Mouse (Mus musculus) midbrain, embryonic 11.5 days (tissue): ENCODE results near the gene Hnrnpu. TPM values are rescaled to one million over a fixed set of nuclear protein-coding genes. Genes with fewer than 3 reads are reported as not detected.
"Not testable (repeated sequence)": the region's sequence is repeated elsewhere in the genome, so short reads cannot be mapped to it uniquely, and the experiment has no call there.

ENCODE experiments used
- ATAC-seq: fragments of 200-750 bp; cut with Nextera tagmentation; 2 replicates; pipeline ENCODE4 v1.8.0; 2017; ENCODE audit warnings: moderate TSS enrichment, moderate library complexity; ENCODE audit not compliant: low FRiP score
- DNase-seq: peaks from one replicate; pipeline ENCODE4 v3.0.0; 2015; ENCODE audit warnings: low spot score; ENCODE audit errors: missing footprints
- H3K27ac ChIP-seq: fragments of 300-500 bp; sonication (generic); 2 replicates; pipeline ENCODE4 v1.5.1; 2014; ENCODE audit warnings: low read depth, low read length
- H3K27me3 ChIP-seq: fragments of 300-500 bp; sonication (generic); 2 replicates; pipeline ENCODE4 v1.6.1; 2014; ENCODE audit warnings: mild to moderate bottlenecking, low read length, moderate library complexity, mixed read lengths; ENCODE audit not compliant: control insufficient read depth, insufficient read depth
- H3K36me3 ChIP-seq: fragments of 300-500 bp; sonication (generic); 2 replicates; pipeline ENCODE4 v1.6.1; 2014; ENCODE audit warnings: mild to moderate bottlenecking, low read length, moderate library complexity, mixed read lengths; ENCODE audit not compliant: control insufficient read depth, insufficient read depth
- H3K4me1 ChIP-seq: fragments of 300-500 bp; sonication (generic); 2 replicates; pipeline ENCODE4 v1.6.1; 2014; ENCODE audit warnings: low read length; ENCODE audit not compliant: control insufficient read depth, insufficient read depth
- H3K4me2 ChIP-seq: fragments of 300-500 bp; sonication (generic); 2 replicates; pipeline ENCODE4 v1.6.1; 2014; ENCODE audit warnings: mild to moderate bottlenecking, moderate library complexity
- H3K4me3 ChIP-seq: fragments of 300-500 bp; sonication (generic); 2 replicates; pipeline ENCODE4 v1.5.1; 2014; ENCODE audit warnings: low read depth, low read length
- H3K9ac ChIP-seq: fragments of 300-500 bp; sonication (generic); 2 replicates; pipeline ENCODE4 v1.6.1; 2014; ENCODE audit warnings: low read length
- H3K9me3 ChIP-seq: fragments of 300-500 bp; sonication (generic); 2 replicates; pipeline ENCODE4 v1.6.1; 2016; ENCODE audit warnings: low read length; ENCODE audit not compliant: control insufficient read depth
- WGBS: fragments of 180-500 bp; shearing (Covaris S2); extraction: QIAGEN DNeasy Blood & Tissue Kit; methylation state at CpG from one replicate; pipeline ENCODE4 v1.1.7; 2014; 5-methylcytosine and 5-hydroxymethylcytosine counted together
- polyA plus RNA-seq: library from polyadenylated mRNA; unstranded; fragments of >200 nt; fragmentation: Nextera tagmentation; extraction: Ambion mirVana; gene quantifications from 2 replicates; pipeline ENCODE4 v1.2.1, GENCODE M21; 2014

The Hnrnpu gene
- polyA plus RNA-seq, 1 experiment from 2014 or later = 899 TPM

- DNase-seq (no peak), ATAC-seq (no peak)
- Histone ChIP-seq H3K4me2 (no peak overlapping the region), H3K27ac (no peak overlapping the region), H3K27me3 (no peaks in the 10 kb centered on the region), H3K36me3 (no peaks in the 10 kb centered on the region), H3K4me1 (no peaks in the 10 kb centered on the region), H3K4me3 (no peak overlapping the region), H3K9ac (no peak overlapping the region), H3K9me3 (no peaks in the 10 kb centered on the region)
- 76% methylated on average over 2 of the region's 2 CpGs for WGBS
Observed at GRCm38 (mm10) chr1:178309487-178309886, 28.1 kb downstream of the Hnrnpu start.

GRCm38 (mm10) chr1:178303425-178303824 lies 34.2 kb downstream of the Hnrnpu start:
- H3K4me2 ChIP-seq = no peak overlapping the region
- no peaks in the 10 kb centered on the region for H3K27me3 ChIP-seq
- no peaks in the 10 kb centered on the region for H3K4me1 ChIP-seq
- no peak overlapping the region for H3K4me3 ChIP-seq
- DNase-seq (peak; percentile 94), ATAC-seq (peak; percentile 72)
- WGBS = 21% methylated on average over 3 of the region's 3 CpGs
- no peak overlapping the region for H3K27ac ChIP-seq
- no peak overlapping the region for H3K9ac ChIP-seq
- H3K9me3 ChIP-seq = no peaks in the 10 kb centered on the region
- no peaks in the 10 kb centered on the region for H3K36me3 ChIP-seq

- 79% methylated on average over 2 of the region's 2 CpGs for WGBS
- DNase-seq, H3K27me3 ChIP-seq, H3K4me3 ChIP-seq, ATAC-seq, H3K36me3 ChIP-seq, H3K4me2 ChIP-seq, H3K9ac ChIP-seq, H3K4me1 ChIP-seq, H3K27ac ChIP-seq, H3K9me3 ChIP-seq: not testable (repeated sequence)
Observed at GRCm38 (mm10) chr1:178301261-178301660, 36.3 kb downstream of the Hnrnpu start.

DNA sequence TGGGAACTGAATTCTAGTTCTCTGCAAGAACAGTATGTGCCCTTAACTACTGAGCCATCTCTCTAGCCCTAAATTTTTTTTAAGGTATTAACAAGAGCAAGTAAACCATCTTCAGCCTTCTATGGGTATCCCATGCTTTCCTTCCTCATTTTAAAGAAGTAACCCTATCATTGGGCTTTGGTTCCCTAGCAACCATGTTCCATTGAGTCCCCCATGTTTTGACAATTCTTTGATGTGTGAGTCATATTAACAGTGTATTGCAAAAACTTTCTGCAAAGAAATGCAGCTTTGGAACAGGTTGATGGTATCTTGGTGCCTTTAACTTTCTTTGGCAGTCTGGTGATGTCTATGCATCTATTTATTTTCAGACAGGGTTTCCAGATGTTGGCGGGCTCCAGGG lies 43.5 kb downstream of the Hnrnpu start:
- Histone ChIP-seq H3K36me3 (no peaks in the 10 kb centered on the region), H3K4me2 (no peak overlapping the region), H3K4me3 (no peak overlapping the region), H3K9me3 (no peaks in the 10 kb centered on the region), H3K27me3 (no peaks in the 10 kb centered on the region), H3K4me1 (no peaks in the 10 kb centered on the region), H3K27ac (no peak overlapping the region), H3K9ac (no peak overlapping the region)
- ATAC-seq (no peak), DNase-seq (no peak)
- WGBS = 97% methylated on average over 1 of the region's 1 CpGs

DNA sequence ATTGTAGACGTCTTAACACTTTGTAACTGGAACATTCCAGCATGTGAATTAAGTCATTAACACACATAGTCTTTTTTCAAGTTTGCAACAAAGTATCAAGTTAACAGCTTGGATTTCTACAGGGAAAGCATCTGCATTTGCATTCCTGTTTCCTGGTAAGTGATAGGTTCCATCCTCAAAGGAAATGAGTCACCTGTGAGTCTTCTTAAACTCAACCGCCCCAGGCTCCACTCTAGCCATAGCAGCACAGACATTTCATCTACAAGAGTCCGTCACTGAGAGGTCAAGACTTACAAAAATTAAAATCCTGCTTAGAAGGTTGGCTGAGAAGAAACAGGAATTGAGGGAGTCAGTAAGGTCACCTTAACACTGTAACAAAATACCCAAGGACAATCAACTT lies 45.9 kb downstream of the Hnrnpu start:
- DNase-seq (no peak), ATAC-seq (no peak)
- Histone ChIP-seq H3K4me1 (no peaks in the 10 kb centered on the region), H3K27ac (no peak overlapping the region), H3K9ac (no peak overlapping the region), H3K9me3 (no peaks in the 10 kb centered on the region), H3K4me2 (no peak overlapping the region), H3K27me3 (no peaks in the 10 kb centered on the region), H3K36me3 (no peaks in the 10 kb centered on the region), H3K4me3 (no peak overlapping the region)
- 79% methylated on average over 3 of the region's 3 CpGs for WGBS

GRCm38 (mm10) chr1:178287601-178288176 lies 49.9 kb downstream of the Hnrnpu start:
- H3K27me3 ChIP-seq = no peaks in the 10 kb centered on the region
- H3K4me2 ChIP-seq = no peak overlapping the region
- ATAC-seq (no peak), DNase-seq (no peak)
- WGBS = 61% methylated on average over 8 of the region's 8 CpGs
- no peak overlapping the region for H3K27ac ChIP-seq
- no peak overlapping the region for H3K9ac ChIP-seq
- no peaks in the 10 kb centered on the region for H3K9me3 ChIP-seq
- no peak overlapping the region for H3K4me3 ChIP-seq
- no peaks in the 10 kb centered on the region for H3K4me1 ChIP-seq
- no peaks in the 10 kb centered on the region for H3K36me3 ChIP-seq

GRCm38 (mm10) chr1:178283946-178284720 lies 53.5 kb downstream of the Hnrnpu start:
- no peak overlapping the region for H3K9ac ChIP-seq
- H3K4me2 ChIP-seq = no peak overlapping the region
- no peaks in the 10 kb centered on the region for H3K27me3 ChIP-seq
- no peak for ATAC-seq
- WGBS = 62% methylated on average over 2 of the region's 2 CpGs
- H3K36me3 ChIP-seq = no peaks in the 10 kb centered on the region
- no peak for DNase-seq
- H3K4me3 ChIP-seq = no peak overlapping the region
- no peaks in the 10 kb centered on the region for H3K4me1 ChIP-seq
- H3K27ac ChIP-seq = no peak overlapping the region
- no peaks in the 10 kb centered on the region for H3K9me3 ChIP-seq

- not testable (repeated sequence) for H3K4me2 ChIP-seq, H3K4me1 ChIP-seq, H3K36me3 ChIP-seq, DNase-seq, H3K27me3 ChIP-seq, H3K9me3 ChIP-seq, H3K9ac ChIP-seq, H3K4me3 ChIP-seq, ATAC-seq, H3K27ac ChIP-seq
- WGBS = 75% methylated on average over 3 of the region's 3 CpGs
Observed at GRCm38 (mm10) chr1:178283314-178283713, 54.3 kb downstream of the Hnrnpu start.

DNA sequence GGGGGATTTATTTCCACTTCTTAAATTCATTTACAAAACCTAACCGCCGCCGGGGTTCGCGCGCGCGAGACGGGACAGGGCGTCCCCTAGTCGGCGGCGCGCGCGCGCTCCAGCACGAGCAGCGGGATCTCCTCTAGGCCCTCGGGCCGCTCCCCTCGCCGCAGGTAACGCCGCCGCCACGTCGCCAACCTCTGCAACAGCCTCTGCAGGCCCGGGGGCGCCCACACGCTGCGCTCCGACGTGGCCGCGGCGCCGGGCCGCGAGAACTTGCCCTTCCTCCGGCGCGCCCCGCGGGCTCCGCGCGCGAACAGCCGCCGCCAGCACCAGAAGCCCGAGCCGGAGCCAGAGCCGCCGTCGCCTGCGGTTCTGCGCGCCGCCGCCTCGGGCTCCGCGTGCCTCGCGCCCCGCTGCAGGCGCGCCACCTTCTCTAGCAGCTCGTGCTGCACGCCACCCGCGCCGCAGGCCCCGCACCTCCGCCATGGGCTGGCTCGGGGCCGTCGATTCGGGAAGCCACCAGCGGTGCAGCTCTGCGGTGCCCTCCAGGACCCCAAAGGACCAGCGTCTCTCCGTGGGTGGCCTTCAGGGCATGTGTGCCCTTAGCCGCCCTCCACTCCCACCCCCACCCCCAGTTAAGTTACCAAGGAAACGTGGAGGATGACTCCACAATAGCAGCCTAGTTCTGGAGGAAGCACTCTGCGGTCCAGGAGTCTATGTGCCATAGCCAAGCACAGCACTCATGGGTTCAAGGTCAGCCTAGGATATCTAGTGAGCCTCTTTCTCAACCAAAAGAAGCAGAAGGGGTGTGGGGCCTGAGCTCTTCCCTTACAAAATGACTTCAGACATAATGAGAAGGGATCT lies 61.3 kb downstream of the Hnrnpu start:
- Histone ChIP-seq H3K36me3 (no peaks in the 10 kb centered on the region), H3K9me3 (no peaks in the 10 kb centered on the region), H3K9ac (peak overlapping the region; percentile 82), H3K27me3 (peaks cover 3% of the 10 kb centered on the region; the same call in 1 of the 2 replicates), H3K4me1 (no peaks in the 10 kb centered on the region), H3K4me3 (peak overlapping the region; percentile 55), H3K4me2 (peak overlapping the region; percentile 78), H3K27ac (no peak overlapping the region)
- ATAC-seq (peak; percentile 92), DNase-seq (no peak)
- under 1% methylated on average over 81 of the region's 87 CpGs for WGBS
